Mouse (Mus musculus): ENCODE data around the gene Ctnnd2. TPM values are rescaled to one million over a fixed set of nuclear protein-coding genes. Genes with fewer than 3 reads are reported as not detected.

The Ctnnd2 gene
- polyA plus RNA-seq, 1 experiment from 2014 or later = 45.1 TPM

DNA sequence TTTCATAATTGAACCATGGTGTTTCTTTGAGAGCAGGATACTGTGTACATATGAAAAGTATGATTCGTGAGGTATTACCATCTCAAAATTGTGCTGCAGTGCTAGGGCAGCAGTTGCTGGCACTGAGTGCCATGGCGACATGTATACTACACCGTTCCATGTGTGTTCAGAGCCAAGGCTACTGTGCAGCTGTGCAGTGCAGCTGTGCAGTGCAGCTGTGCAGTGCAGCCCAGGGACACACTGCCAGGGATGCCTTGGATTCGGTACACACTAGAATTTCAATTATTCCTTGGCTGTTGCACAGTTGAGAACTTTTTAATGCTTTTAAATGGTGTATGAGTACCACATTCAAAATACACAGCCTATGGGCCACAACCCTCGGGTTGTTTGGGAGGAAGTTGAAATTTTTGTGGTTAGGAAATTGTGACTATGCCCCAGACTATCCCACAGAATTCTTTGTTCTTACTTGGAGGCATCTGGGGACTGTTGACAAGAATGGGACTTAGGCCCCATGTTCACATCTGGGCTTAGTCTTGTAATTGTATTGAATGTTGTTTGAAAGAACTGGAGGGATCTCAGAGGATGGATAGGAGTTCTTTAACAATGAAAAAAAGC is 613.4 kb downstream of the Ctnnd2 start:
- H3K9ac ChIP-seq (ENCODE audit: low read length) = no peak overlapping the region
- H3K4me1 ChIP-seq (ENCODE audit: control insufficient read depth, insufficient read depth, low read length) = no peaks in the 10 kb centered on the region
- 92% methylated on average over 5 of the region's 5 CpGs for WGBS
- no peaks in the 10 kb centered on the region for H3K36me3 ChIP-seq (ENCODE audit: control insufficient read depth, insufficient read depth, low read length)
- H3K27me3 ChIP-seq (replicated peaks; ENCODE audit: control insufficient read depth, insufficient read depth, low read length) = no peaks in the 10 kb centered on the region
- ATAC-seq = no peak
- H3K9me3 ChIP-seq (replicated peaks; ENCODE audit: control insufficient read depth, low read length) = no peaks in the 10 kb centered on the region
- no peak overlapping the region for H3K4me2 ChIP-seq (ENCODE audit: low read length)
- H3K4me3 ChIP-seq (ENCODE audit: low read depth, low read length) = no peak overlapping the region
- no peak overlapping the region for H3K27ac ChIP-seq (ENCODE audit: low read depth, low read length)
- DNase-seq (ENCODE audit: low spot score) = no peak

DNA sequence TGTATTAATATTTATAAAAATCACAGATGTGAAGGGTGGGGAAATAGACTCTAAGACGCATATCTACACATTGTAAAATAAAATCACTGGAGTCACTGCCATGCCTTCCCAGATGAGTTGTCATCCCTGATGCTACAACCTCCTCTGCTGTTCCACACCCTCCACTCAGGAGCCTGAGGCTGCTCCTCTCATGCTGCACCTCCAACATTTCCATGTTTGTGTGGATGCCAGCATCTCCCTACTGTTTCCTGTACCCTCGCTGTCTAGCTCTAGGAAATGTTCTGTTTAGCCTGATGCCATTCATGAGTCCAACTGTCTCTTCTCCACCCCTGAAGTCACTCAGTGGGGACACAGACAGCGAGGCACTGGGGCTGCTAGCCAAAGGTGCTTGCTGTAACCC is 620.9 kb downstream of the Ctnnd2 start:
- no peak overlapping the region for H3K27ac ChIP-seq (ENCODE audit: low read depth, low read length)
- no peaks in the 10 kb centered on the region for H3K4me1 ChIP-seq (ENCODE audit: control insufficient read depth, insufficient read depth, low read length)
- H3K4me3 ChIP-seq (ENCODE audit: low read depth, low read length) = no peak overlapping the region
- H3K9me3 ChIP-seq (replicated peaks; ENCODE audit: control insufficient read depth, low read length) = no peaks in the 10 kb centered on the region
- ATAC-seq (no peak), DNase-seq (ENCODE audit: low spot score) (no peak)
- no peak overlapping the region for H3K9ac ChIP-seq (ENCODE audit: low read length)
- H3K27me3 ChIP-seq (replicated peaks; ENCODE audit: control insufficient read depth, insufficient read depth, low read length) = no peaks in the 10 kb centered on the region
- H3K36me3 ChIP-seq (ENCODE audit: control insufficient read depth, insufficient read depth, low read length) = no peaks in the 10 kb centered on the region
- WGBS = 92% methylated on average over 3 of the region's 3 CpGs
- H3K4me2 ChIP-seq (ENCODE audit: low read length) = no peak overlapping the region

DNA sequence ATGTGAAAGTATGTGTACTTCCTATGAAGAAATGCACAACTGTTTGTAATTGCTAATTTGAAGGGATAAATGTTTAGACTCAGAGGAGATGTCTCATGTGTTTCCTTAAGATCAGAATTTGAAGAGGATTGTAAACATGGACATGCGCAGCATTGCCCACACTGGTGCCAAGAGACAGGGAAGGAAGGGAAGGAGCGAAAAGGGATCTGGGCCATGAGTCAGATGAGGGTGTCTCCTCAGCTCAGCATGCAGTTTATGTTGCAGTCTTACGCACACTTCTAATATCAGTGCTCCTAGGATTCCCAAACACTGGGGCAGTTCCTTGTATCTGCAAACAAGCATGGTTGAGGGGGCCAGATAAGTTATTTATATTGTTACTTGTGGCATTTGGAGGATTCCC is 623.3 kb downstream of the Ctnnd2 start:
- WGBS = 88% methylated on average over 3 of the region's 3 CpGs
- H3K27ac ChIP-seq (ENCODE audit: low read depth, low read length) = no peak overlapping the region
- no peak for DNase-seq (ENCODE audit: low spot score)
- H3K36me3 ChIP-seq (ENCODE audit: control insufficient read depth, insufficient read depth, low read length) = no peaks in the 10 kb centered on the region
- no peak overlapping the region for H3K4me2 ChIP-seq (ENCODE audit: low read length)
- no peak overlapping the region for H3K4me3 ChIP-seq (ENCODE audit: low read depth, low read length)
- no peaks in the 10 kb centered on the region for H3K4me1 ChIP-seq (ENCODE audit: control insufficient read depth, insufficient read depth, low read length)
- ATAC-seq = no peak
- no peaks in the 10 kb centered on the region for H3K27me3 ChIP-seq (replicated peaks; ENCODE audit: control insufficient read depth, insufficient read depth, low read length)
- no peaks in the 10 kb centered on the region for H3K9me3 ChIP-seq (replicated peaks; ENCODE audit: control insufficient read depth, low read length)
- H3K9ac ChIP-seq (ENCODE audit: low read length) = no peak overlapping the region

DNA sequence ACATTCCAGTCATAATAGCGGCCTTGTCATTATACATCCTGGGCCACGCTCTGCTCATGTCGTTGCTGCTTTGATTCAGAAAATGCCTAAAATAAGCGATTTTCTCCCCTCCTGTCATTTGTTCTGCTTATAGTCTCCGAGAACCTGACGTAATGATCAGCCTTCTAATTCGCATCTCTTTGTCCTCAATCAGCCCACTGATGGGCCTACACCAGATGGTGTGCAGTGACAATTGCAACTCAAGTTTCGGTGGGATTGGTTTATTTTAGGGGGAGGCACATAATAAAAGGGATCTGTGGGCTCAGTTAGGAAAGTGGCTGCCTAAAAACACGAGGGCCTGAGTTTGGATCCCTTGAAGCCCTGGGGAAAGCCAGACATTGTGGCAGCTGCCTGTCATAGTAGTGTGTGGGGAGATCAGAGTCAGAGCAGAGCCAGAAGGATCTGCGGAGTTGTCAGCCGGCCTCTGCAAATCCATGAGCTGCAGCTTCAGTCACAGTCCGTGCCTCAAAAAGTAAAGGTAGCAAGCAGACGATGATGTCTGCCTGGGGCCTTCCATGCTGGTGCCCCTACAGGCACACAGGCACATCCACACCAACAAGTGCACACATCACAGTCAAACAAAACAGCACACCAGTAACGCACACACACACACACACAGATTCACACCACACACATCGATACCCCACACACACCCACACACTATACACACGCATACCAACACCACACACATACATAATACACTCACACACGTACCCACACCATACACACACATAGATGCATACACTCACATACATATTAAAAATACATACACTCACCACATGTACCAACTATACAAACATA is 655.3 kb downstream of the Ctnnd2 start:
- H3K27ac ChIP-seq (ENCODE audit: low read depth, low read length) = peak overlapping the region; percentile 39; the same call in 1 of the 2 replicates
- no peaks in the 10 kb centered on the region for H3K9me3 ChIP-seq (replicated peaks; ENCODE audit: control insufficient read depth, low read length)
- H3K36me3 ChIP-seq (ENCODE audit: control insufficient read depth, insufficient read depth, low read length) = no peaks in the 10 kb centered on the region
- WGBS = 61% methylated on average over 17 of the region's 17 CpGs
- H3K9ac ChIP-seq (ENCODE audit: low read length) = no peak overlapping the region
- peak; percentile 69 for ATAC-seq
- no peak overlapping the region for H3K4me2 ChIP-seq (ENCODE audit: low read length)
- no peaks in the 10 kb centered on the region for H3K4me1 ChIP-seq (ENCODE audit: control insufficient read depth, insufficient read depth, low read length)
- no peak overlapping the region for H3K4me3 ChIP-seq (ENCODE audit: low read depth, low read length)
- peak; percentile 50 for DNase-seq (ENCODE audit: low spot score)
- H3K27me3 ChIP-seq (replicated peaks; ENCODE audit: control insufficient read depth, insufficient read depth, low read length) = no peaks in the 10 kb centered on the region

DNA sequence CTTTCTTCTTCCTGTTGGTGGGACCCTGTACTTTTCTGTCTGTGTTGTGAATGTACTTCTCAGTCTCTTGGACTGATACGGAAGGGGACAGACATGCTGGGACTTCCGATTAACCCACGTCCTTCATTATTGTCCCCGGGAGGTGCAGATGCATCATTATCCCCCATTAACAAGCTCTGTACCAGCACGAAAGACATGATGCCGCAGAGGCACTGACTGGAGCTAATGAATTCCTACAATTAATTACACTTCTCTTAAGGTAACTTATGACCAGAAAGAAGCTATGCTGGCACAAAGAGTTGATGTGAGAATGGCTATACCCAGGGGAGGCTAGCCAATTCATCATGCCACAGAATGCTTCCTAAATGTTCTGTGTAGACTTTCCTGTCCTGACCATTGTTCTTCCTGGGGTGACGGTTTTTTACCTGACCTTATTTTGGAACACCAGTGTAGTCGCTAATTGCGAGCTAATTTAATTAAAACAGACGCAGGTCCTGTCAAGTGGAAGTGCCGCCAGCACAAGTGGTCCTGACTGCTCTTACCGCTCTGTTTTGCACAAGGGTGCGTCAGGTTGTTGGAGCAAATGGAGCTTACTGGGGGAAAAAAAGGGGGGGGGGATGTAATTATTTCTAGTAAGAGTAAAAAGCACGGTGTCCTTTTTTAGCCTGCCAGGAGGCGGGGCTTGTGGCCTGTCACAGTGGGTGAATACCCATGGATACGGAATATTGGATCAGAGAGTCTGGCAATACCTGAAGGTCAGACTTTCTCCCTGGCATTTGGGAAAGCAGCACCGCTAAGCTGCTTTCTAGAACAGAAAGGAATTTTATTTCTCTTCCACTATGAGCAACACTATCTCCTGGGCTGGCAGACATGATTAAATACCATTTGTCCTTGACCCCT is 685.1 kb downstream of the Ctnnd2 start:
- 20% methylated on average over 17 of the region's 17 CpGs for WGBS
- DNase-seq (ENCODE audit: low spot score) (peak; percentile 63), ATAC-seq (peak; percentile 76)
- H3K9me3 ChIP-seq (replicated peaks; ENCODE audit: control insufficient read depth, low read length) = no peaks in the 10 kb centered on the region
- no peak overlapping the region for H3K27ac ChIP-seq (ENCODE audit: low read depth, low read length)
- no peak overlapping the region for H3K4me3 ChIP-seq (ENCODE audit: low read depth, low read length)
- no peak overlapping the region for H3K4me2 ChIP-seq (ENCODE audit: low read length)
- no peaks in the 10 kb centered on the region for H3K27me3 ChIP-seq (replicated peaks; ENCODE audit: control insufficient read depth, insufficient read depth, low read length)
- no peaks in the 10 kb centered on the region for H3K36me3 ChIP-seq (ENCODE audit: control insufficient read depth, insufficient read depth, low read length)
- no peak overlapping the region for H3K9ac ChIP-seq (ENCODE audit: low read length)
- peaks cover 4% of the 10 kb centered on the region; the same call in 1 of the 2 replicates for H3K4me1 ChIP-seq (ENCODE audit: control insufficient read depth, insufficient read depth, low read length)

DNA sequence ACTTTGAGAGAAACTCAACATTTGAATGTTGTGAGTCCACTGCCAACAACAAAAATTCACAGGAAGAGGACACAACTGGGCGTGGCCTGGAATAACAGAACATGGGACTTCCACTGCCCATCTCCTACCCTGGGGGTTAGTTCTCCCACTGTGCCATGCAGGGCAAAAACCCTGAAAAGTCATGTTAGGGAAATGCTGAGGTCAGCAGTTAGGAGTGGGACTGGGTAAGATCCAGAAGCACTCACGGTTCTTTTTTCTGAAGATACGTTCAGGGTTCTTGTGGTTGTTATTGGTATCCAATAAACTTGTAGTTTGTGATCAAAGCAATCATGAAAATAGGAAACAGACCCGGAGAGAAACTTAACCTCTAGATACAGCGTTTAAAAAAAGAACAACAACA is 695.0 kb downstream of the Ctnnd2 start:
- H3K4me3 ChIP-seq (ENCODE audit: low read depth, low read length) = no peak overlapping the region
- no peak overlapping the region for H3K4me2 ChIP-seq (ENCODE audit: low read length)
- no peak for ATAC-seq
- WGBS = 95% methylated on average over 5 of the region's 5 CpGs
- H3K9ac ChIP-seq (ENCODE audit: low read length) = no peak overlapping the region
- DNase-seq (ENCODE audit: low spot score) = no peak
- no peaks in the 10 kb centered on the region for H3K36me3 ChIP-seq (ENCODE audit: control insufficient read depth, insufficient read depth, low read length)
- H3K27ac ChIP-seq (ENCODE audit: low read depth, low read length) = no peak overlapping the region
- no peaks in the 10 kb centered on the region for H3K4me1 ChIP-seq (ENCODE audit: control insufficient read depth, insufficient read depth, low read length)
- no peaks in the 10 kb centered on the region for H3K27me3 ChIP-seq (replicated peaks; ENCODE audit: control insufficient read depth, insufficient read depth, low read length)
- no peaks in the 10 kb centered on the region for H3K9me3 ChIP-seq (replicated peaks; ENCODE audit: control insufficient read depth, low read length)

DNA sequence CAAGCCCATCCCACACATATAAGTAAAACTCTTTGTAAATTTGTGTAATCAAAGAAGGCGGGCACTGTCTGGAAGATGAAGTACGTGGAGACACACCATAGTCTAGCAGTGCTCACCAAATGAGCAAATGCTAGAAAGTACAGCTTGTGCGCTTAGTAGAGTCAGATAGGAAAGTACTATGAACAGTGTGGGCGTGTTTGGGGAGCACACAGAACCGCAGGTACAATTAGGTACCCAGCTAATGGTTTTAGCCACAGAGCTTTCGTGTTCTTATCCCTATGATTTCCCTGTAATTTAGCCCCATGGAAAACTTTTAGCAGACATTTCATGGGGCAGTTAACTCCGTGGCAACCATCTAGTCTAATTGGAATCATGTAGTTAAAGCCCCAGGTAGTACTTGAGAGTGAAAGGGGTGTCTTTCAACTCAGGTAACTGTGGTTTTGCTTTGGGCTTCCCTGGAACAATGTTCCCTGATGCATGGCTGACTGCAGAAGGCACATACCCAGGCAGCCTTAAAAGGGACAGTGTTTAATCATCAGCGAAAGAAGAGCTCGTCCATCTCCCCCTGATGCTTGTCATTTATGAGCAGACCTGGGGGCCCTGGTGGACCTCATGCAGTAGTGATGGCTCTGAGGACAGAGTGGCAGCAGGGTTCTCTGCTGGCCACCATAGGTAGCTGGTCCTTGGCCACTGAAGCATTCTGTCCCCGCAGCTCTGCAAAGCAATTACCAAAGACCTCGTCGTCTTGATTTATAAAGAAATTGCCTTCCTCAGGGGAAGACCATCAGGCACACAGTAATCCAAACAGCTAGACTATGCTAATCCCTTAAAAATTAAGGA is 697.5 kb downstream of the Ctnnd2 start:
- H3K27me3 ChIP-seq (replicated peaks; ENCODE audit: control insufficient read depth, insufficient read depth, low read length) = no peaks in the 10 kb centered on the region
- WGBS = 74% methylated on average over 12 of the region's 12 CpGs
- no peak for ATAC-seq
- no peak overlapping the region for H3K9ac ChIP-seq (ENCODE audit: low read length)
- no peak overlapping the region for H3K4me3 ChIP-seq (ENCODE audit: low read depth, low read length)
- no peak overlapping the region for H3K27ac ChIP-seq (ENCODE audit: low read depth, low read length)
- no peaks in the 10 kb centered on the region for H3K9me3 ChIP-seq (replicated peaks; ENCODE audit: control insufficient read depth, low read length)
- H3K4me2 ChIP-seq (ENCODE audit: low read length) = no peak overlapping the region
- DNase-seq (ENCODE audit: low spot score) = no peak
- H3K4me1 ChIP-seq (ENCODE audit: control insufficient read depth, insufficient read depth, low read length) = no peaks in the 10 kb centered on the region
- H3K36me3 ChIP-seq (ENCODE audit: control insufficient read depth, insufficient read depth, low read length) = no peaks in the 10 kb centered on the region

DNA sequence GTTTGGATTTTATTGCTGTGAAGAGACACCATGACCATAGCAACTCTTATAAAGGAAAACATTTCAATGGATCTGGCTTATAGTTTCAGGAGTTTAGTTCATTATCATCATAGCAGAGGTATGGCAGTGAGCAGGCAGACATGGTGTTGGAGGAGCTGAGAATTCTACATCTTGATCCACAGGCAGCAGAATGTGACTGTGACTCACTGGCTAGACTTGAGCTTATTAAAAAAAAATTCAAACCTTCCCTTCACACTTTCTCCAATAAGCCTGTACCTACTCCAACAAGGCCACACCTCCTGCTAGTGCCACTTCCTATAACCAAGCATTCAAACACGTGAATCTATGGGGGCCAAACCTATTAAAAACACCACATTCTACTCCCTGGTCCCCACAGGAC is 703.1 kb downstream of the Ctnnd2 start:
- Histone ChIP-seq H3K27ac (ENCODE audit: low read depth, low read length) (no peak overlapping the region), H3K4me3 (ENCODE audit: low read depth, low read length) (no peak overlapping the region), H3K4me2 (ENCODE audit: low read length) (no peak overlapping the region), H3K36me3 (ENCODE audit: control insufficient read depth, insufficient read depth, low read length) (no peaks in the 10 kb centered on the region), H3K4me1 (ENCODE audit: control insufficient read depth, insufficient read depth, low read length) (no peaks in the 10 kb centered on the region), H3K27me3 (replicated peaks; ENCODE audit: control insufficient read depth, insufficient read depth, low read length) (no peaks in the 10 kb centered on the region), H3K9me3 (replicated peaks; ENCODE audit: control insufficient read depth, low read length) (no peaks in the 10 kb centered on the region), H3K9ac (ENCODE audit: low read length) (no peak overlapping the region)
- ATAC-seq (no peak), DNase-seq (ENCODE audit: low spot score) (no peak)
- 74% methylated on average over 1 of the region's 1 CpGs for WGBS

Measured in forebrain, embryonic 14.5 days (tissue).